Mouse (Mus musculus) hindbrain, embryonic 11.5 days (tissue): Measurements from ENCODE around the gene Enthd1. TPM values are rescaled to one million over a fixed set of nuclear protein-coding genes. Genes with fewer than 3 reads are reported as not detected.
"Not testable (repeated sequence)": the region's sequence is repeated elsewhere in the genome, so short reads cannot be mapped to it uniquely, and the experiment has no call there.

ENCODE experiments used
- ATAC-seq: fragments of 200-750 bp; cut with Nextera tagmentation; 2 replicates; pipeline ENCODE4 v1.8.0; 2017; ENCODE audit warnings: mild to moderate bottlenecking, moderate TSS enrichment, moderate library complexity; ENCODE audit not compliant: low FRiP score
- DNase-seq: peaks from one replicate; pipeline ENCODE4 v3.0.0-alpha.2; 2015; ENCODE audit warnings: low spot score
- H3K27ac ChIP-seq: fragments of 300-500 bp; sonication (generic); 2 replicates; pipeline ENCODE4 v1.5.1; 2014; ENCODE audit warnings: mild to moderate bottlenecking, low read depth, low read length
- H3K27me3 ChIP-seq: fragments of 300-500 bp; sonication (generic); 2 replicates; pipeline ENCODE4 v1.6.1; 2014; ENCODE audit warnings: mild to moderate bottlenecking, low read length, moderate library complexity, mixed read lengths; ENCODE audit not compliant: control insufficient read depth, insufficient read depth
- H3K36me3 ChIP-seq: fragments of 300-500 bp; sonication (generic); 2 replicates; pipeline ENCODE4 v1.6.1; 2014; ENCODE audit warnings: mild to moderate bottlenecking, low read length, moderate library complexity, mixed read lengths; ENCODE audit not compliant: control insufficient read depth, insufficient read depth
- H3K4me1 ChIP-seq: fragments of 300-500 bp; sonication (generic); replicated peaks from 2 replicates; pipeline ENCODE4 v1.6.1; 2014; ENCODE audit warnings: low read length, mixed read lengths; ENCODE audit not compliant: control insufficient read depth, insufficient read depth
- H3K4me2 ChIP-seq: fragments of 300-500 bp; sonication (generic); replicated peaks from 2 replicates; pipeline ENCODE4 v1.6.1; 2014; ENCODE audit warnings: mild to moderate bottlenecking, low read depth, low read length
- H3K4me3 ChIP-seq: fragments of 300-500 bp; sonication (generic); 2 replicates; pipeline ENCODE4 v1.5.1; 2014; ENCODE audit warnings: low read depth, low read length
- H3K9ac ChIP-seq: fragments of 300-500 bp; sonication (generic); 2 replicates; pipeline ENCODE4 v1.6.1; 2014; ENCODE audit warnings: low read depth, low read length
- H3K9me3 ChIP-seq: fragments of 300-500 bp; sonication (generic); 2 replicates; pipeline ENCODE4 v1.6.1; 2016; ENCODE audit warnings: low read length; ENCODE audit not compliant: control insufficient read depth
- WGBS: fragments of 180-500 bp; shearing (Covaris S2); extraction: QIAGEN DNeasy Blood & Tissue Kit; methylation state at CpG from one replicate; pipeline ENCODE4 v1.1.7; 2014; 5-methylcytosine and 5-hydroxymethylcytosine counted together
- polyA plus RNA-seq: library from polyadenylated mRNA; unstranded; fragments of >200 nt; fragmentation: Nextera tagmentation; extraction: Ambion mirVana; gene quantifications from 2 replicates; pipeline ENCODE4 v1.2.1, GENCODE M21; 2014

Enthd1 gene
- polyA plus RNA-seq, 1 experiment from 2014 or later: not detected

- H3K36me3 ChIP-seq: no peaks in the 10 kb centered on the region
- DNase-seq: no peak
Observed at GRCm38 (mm10) chr15:80599213-80599750, 34.3 kb upstream of the Enthd1 start.

GRCm38 (mm10) chr15:80598750-80599149 lies 33.8 kb upstream of the Enthd1 start:
- no peak overlapping the region for H3K27ac ChIP-seq
- H3K4me1 ChIP-seq: no peaks in the 10 kb centered on the region
- no peak for ATAC-seq
- no peak for DNase-seq
- no peaks in the 10 kb centered on the region for H3K27me3 ChIP-seq
- H3K9ac ChIP-seq: no peak overlapping the region
- no peak overlapping the region for H3K4me2 ChIP-seq
- no peaks in the 10 kb centered on the region for H3K36me3 ChIP-seq
- H3K9me3 ChIP-seq: no peaks in the 10 kb centered on the region
- no peak overlapping the region for H3K4me3 ChIP-seq
- 72% methylated on average over 12 of the region's 12 CpGs for WGBS

More at GRCm38 (mm10) chr15:80599213-80599750, 34.3 kb upstream of the Enthd1 start:
- Histone ChIP-seq H3K9ac (no peak overlapping the region), H3K27ac (no peak overlapping the region), H3K9me3 (no peaks in the 10 kb centered on the region), H3K4me1 (no peaks in the 10 kb centered on the region), H3K4me3 (no peak overlapping the region), H3K27me3 (no peaks in the 10 kb centered on the region), H3K4me2 (no peak overlapping the region)
- ATAC-seq: no peak
- 56% methylated on average over 16 of the region's 16 CpGs for WGBS

GRCm38 (mm10) chr15:80593877-80594276 lies 28.9 kb upstream of the Enthd1 start:
- Histone ChIP-seq H3K4me1 (no peaks in the 10 kb centered on the region), H3K27ac (no peak overlapping the region), H3K9ac (no peak overlapping the region), H3K4me3 (no peak overlapping the region), H3K9me3 (no peaks in the 10 kb centered on the region), H3K36me3 (no peaks in the 10 kb centered on the region), H3K27me3 (no peaks in the 10 kb centered on the region), H3K4me2 (no peak overlapping the region)
- no peak for DNase-seq
- 73% methylated on average over 5 of the region's 5 CpGs for WGBS
- no peak for ATAC-seq

- WGBS: 86% methylated on average over 6 of the region's 6 CpGs
Observed at GRCm38 (mm10) chr15:80592737-80593136, 27.8 kb upstream of the Enthd1 start.

GRCm38 (mm10) chr15:80590641-80591040 lies 25.7 kb upstream of the Enthd1 start:
- Histone ChIP-seq H3K9me3 (no peaks in the 10 kb centered on the region), H3K4me3 (no peak overlapping the region), H3K27me3 (no peaks in the 10 kb centered on the region), H3K27ac (no peak overlapping the region), H3K4me2 (no peak overlapping the region), H3K36me3 (no peaks in the 10 kb centered on the region), H3K4me1 (no peaks in the 10 kb centered on the region), H3K9ac (no peak overlapping the region)
- WGBS: 91% methylated on average over 5 of the region's 5 CpGs
- DNase-seq (no peak), ATAC-seq (no peak)

More at GRCm38 (mm10) chr15:80592737-80593136, 27.8 kb upstream of the Enthd1 start:
- Histone ChIP-seq H3K27ac (no peak overlapping the region), H3K9ac (no peak overlapping the region), H3K9me3 (no peaks in the 10 kb centered on the region), H3K27me3 (no peaks in the 10 kb centered on the region), H3K4me3 (no peak overlapping the region), H3K4me2 (no peak overlapping the region), H3K4me1 (no peaks in the 10 kb centered on the region), H3K36me3 (no peaks in the 10 kb centered on the region)
- ATAC-seq (no peak), DNase-seq (no peak)

GRCm38 (mm10) chr15:80586296-80586695 lies 21.3 kb upstream of the Enthd1 start:
- Histone ChIP-seq H3K9ac (no peak overlapping the region), H3K9me3 (no peaks in the 10 kb centered on the region), H3K27me3 (no peaks in the 10 kb centered on the region), H3K36me3 (no peaks in the 10 kb centered on the region), H3K4me3 (no peak overlapping the region), H3K27ac (no peak overlapping the region), H3K4me2 (no peak overlapping the region), H3K4me1 (no peaks in the 10 kb centered on the region)
- whole genome bisulfite sequencing: 25% methylated on average over 4 of the region's 4 CpGs
- DNase-seq (no peak), ATAC-seq (no peak)

- Histone ChIP-seq H3K36me3 (no peaks in the 10 kb centered on the region), H3K4me1 (no peaks in the 10 kb centered on the region), H3K27ac (no peak overlapping the region), H3K9ac (no peak overlapping the region), H3K4me3 (no peak overlapping the region), H3K4me2 (no peak overlapping the region), H3K9me3 (no peaks in the 10 kb centered on the region), H3K27me3 (no peaks in the 10 kb centered on the region)
- no peak for ATAC-seq
- no peak for DNase-seq
- 80% methylated on average over 20 of the region's 20 CpGs for WGBS
Observed at GRCm38 (mm10) chr15:80582581-80583495, 17.9 kb upstream of the Enthd1 start.

- WGBS: 69% methylated on average over 1 of the region's 1 CpGs
- H3K4me2 ChIP-seq, H3K36me3 ChIP-seq, H3K9me3 ChIP-seq, H3K27me3 ChIP-seq, DNase-seq, H3K9ac ChIP-seq, H3K4me3 ChIP-seq, H3K4me1 ChIP-seq, H3K27ac ChIP-seq, ATAC-seq: not testable (repeated sequence)
Observed at GRCm38 (mm10) chr15:80580585-80580984, 15.6 kb upstream of the Enthd1 start.

GRCm38 (mm10) chr15:80579121-80579520 lies 14.2 kb upstream of the Enthd1 start:
- Histone ChIP-seq H3K4me3 (no peak overlapping the region), H3K27me3 (no peaks in the 10 kb centered on the region), H3K4me2 (no peak overlapping the region), H3K9ac (no peak overlapping the region), H3K27ac (no peak overlapping the region), H3K9me3 (no peaks in the 10 kb centered on the region), H3K36me3 (no peaks in the 10 kb centered on the region), H3K4me1 (no peaks in the 10 kb centered on the region)
- 55% methylated on average over 3 of the region's 3 CpGs for WGBS
- no peak for DNase-seq
- ATAC-seq: no peak
